Mouse (Mus musculus) testis, adult 2 months (tissue): ENCODE measurements at regions not wholly inside any gene's neighbourhood (a gene's known extent, or its start where the extent isn't known, plus 50 kb on each side); places are given as distances from the start of the nearest gene placed in this dataset.

Experiments
- H3K27ac ChIP-seq: fragments of 200-500 bp; 2 replicates; pipeline ENCODE4 v1.5.1; 2012; ENCODE audit warnings: low read depth, low read length; ENCODE audit not compliant: control insufficient read depth, insufficient read depth
- H3K27me3 ChIP-seq: fragments of 200-500 bp; 2 replicates; pipeline ENCODE4 v1.6.1; 2012; ENCODE audit warnings: mild to moderate bottlenecking, low read length, moderate library complexity; ENCODE audit not compliant: control insufficient read depth, insufficient read depth
- H3K36me3 ChIP-seq: fragments of 200-500 bp; 2 replicates; pipeline ENCODE4 v1.6.1; 2012; ENCODE audit warnings: mild to moderate bottlenecking, low read length; ENCODE audit not compliant: control insufficient read depth, insufficient read depth
- H3K4me1 ChIP-seq: fragments of 200-500 bp; 2 replicates; pipeline ENCODE4 v1.6.1; 2012; ENCODE audit warnings: low read length; ENCODE audit not compliant: control insufficient read depth, insufficient read depth
- H3K4me3 ChIP-seq: fragments of 200-500 bp; 2 replicates; pipeline ENCODE4 v1.5.1; 2012; ENCODE audit warnings: low read depth, mild to moderate bottlenecking, low read length, moderate library complexity, mixed read lengths; ENCODE audit not compliant: control insufficient read depth
- CTCF ChIP-seq: fragments of 200-500 bp; IDR thresholded peaks from 2 replicates; pipeline ENCODE4 v1.5.1; 2012; ENCODE audit warnings: low read depth, mild to moderate bottlenecking, inconsistent platforms, low read length, moderate library complexity; ENCODE audit not compliant: control insufficient read depth, insufficient read depth, insufficient replicate concordance
- POLR2A ChIP-seq: fragments of 200-500 bp; IDR thresholded peaks from 2 replicates; pipeline ENCODE4 v1.6.1; 2012; ENCODE audit warnings: low read depth, mild to moderate bottlenecking, inconsistent platforms, low read length, moderate library complexity; ENCODE audit not compliant: control insufficient read depth

DNA sequence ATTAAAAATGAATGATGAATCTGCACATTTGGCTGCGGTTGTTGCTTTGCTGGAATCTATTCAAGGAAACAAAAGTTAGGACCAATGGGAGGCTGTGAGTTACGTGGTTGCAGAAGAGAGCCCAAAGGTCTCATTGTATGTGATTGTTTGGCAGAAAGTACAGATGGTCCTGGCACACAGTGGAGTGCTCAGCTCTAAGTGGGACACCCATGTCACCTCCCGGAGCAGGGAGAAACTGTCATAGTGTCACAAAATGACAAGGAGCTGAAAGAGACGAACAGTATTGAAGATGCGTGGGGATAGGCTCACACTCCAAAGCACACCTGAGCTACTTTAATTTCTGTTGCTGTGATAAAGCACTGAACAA lies 710.1 kb upstream of the Tmem132c start:
- Histone ChIP-seq H3K36me3 (no peaks in the 10 kb centered on the region), H3K27me3 (no peaks in the 10 kb centered on the region), H3K27ac (no peak overlapping the region), H3K4me3 (no peak overlapping the region), H3K4me1 (no peaks in the 10 kb centered on the region)
- TF ChIP-seq CTCF = no peak
- TF ChIP-seq POLR2A = no peak

DNA sequence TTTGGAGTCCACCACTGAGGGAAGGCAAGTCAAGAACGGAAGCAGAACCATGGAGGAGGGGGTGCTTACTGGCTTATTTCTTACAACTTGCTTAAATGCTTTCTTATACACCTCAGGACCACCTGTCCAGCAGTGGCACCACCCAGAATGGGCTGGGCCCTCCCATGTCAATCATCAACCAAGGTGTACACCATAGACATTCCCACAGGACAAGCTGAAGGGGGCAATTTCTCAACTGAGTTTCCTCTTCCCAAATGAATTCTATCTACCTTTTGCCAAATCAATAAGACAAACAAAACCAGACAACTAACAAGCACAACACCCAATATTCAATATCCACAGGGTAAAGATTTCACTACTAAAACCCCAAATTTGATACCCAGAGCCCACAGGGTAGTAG lies 709.6 kb upstream of the Tmem132c start:
- no peaks in the 10 kb centered on the region for H3K36me3 ChIP-seq
- no peaks in the 10 kb centered on the region for H3K4me1 ChIP-seq
- no peak for TF ChIP-seq CTCF
- no peak for TF ChIP-seq POLR2A
- H3K27ac ChIP-seq = no peak overlapping the region
- H3K4me3 ChIP-seq = no peak overlapping the region
- no peaks in the 10 kb centered on the region for H3K27me3 ChIP-seq

DNA sequence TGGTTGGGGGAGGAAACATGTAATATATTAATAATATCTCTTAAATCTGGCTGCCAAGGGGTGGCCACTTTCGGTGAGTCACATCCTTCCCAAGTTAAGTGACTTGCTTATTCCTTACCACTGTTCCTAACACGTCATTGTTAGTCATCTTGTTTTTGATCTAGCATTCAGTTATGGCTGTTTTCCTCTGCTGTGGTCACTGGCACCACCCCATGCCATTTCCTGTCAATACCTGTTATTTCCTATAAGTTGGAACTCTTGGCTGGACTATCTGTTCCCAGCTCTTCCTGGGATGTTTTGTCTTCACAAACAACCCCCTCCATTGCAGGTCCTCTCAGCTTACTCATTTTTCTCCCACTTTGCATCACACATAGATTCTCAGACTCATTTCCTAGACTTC lies 703.5 kb upstream of the Tmem132c start:
- H3K4me3 ChIP-seq = no peak overlapping the region
- H3K27ac ChIP-seq = no peak overlapping the region
- no peaks in the 10 kb centered on the region for H3K4me1 ChIP-seq
- no peaks in the 10 kb centered on the region for H3K36me3 ChIP-seq
- H3K27me3 ChIP-seq = no peaks in the 10 kb centered on the region
- no peak for TF ChIP-seq CTCF

- no peaks in the 10 kb centered on the region for H3K36me3 ChIP-seq
- no peaks in the 10 kb centered on the region for H3K4me1 ChIP-seq
- no peaks in the 10 kb centered on the region for H3K27me3 ChIP-seq
- TF ChIP-seq POLR2A (no peak), CTCF (no peak)
- no peak overlapping the region for H3K27ac ChIP-seq
- no peak overlapping the region for H3K4me3 ChIP-seq
These were observed 697.2 kb upstream of the Tmem132c start for GRCm38 (mm10) chr5:126544261-126544976.

GRCm38 (mm10) chr5:126547841-126548240 lies 693.8 kb upstream of the Tmem132c start:
- no peaks in the 10 kb centered on the region for H3K4me1 ChIP-seq
- H3K36me3 ChIP-seq = no peaks in the 10 kb centered on the region
- H3K27me3 ChIP-seq = no peaks in the 10 kb centered on the region
- no peak overlapping the region for H3K4me3 ChIP-seq
- no peak overlapping the region for H3K27ac ChIP-seq
- TF ChIP-seq CTCF = no peak
- no peak for TF ChIP-seq POLR2A

- no peaks in the 10 kb centered on the region for H3K27me3 ChIP-seq
- H3K4me1 ChIP-seq = no peaks in the 10 kb centered on the region
- no peak for TF ChIP-seq CTCF
- no peak for TF ChIP-seq POLR2A
- H3K4me3 ChIP-seq = no peak overlapping the region
- no peak overlapping the region for H3K27ac ChIP-seq
- no peaks in the 10 kb centered on the region for H3K36me3 ChIP-seq
These were observed 689.9 kb upstream of the Tmem132c start for GRCm38 (mm10) chr5:126551676-126552075.

DNA sequence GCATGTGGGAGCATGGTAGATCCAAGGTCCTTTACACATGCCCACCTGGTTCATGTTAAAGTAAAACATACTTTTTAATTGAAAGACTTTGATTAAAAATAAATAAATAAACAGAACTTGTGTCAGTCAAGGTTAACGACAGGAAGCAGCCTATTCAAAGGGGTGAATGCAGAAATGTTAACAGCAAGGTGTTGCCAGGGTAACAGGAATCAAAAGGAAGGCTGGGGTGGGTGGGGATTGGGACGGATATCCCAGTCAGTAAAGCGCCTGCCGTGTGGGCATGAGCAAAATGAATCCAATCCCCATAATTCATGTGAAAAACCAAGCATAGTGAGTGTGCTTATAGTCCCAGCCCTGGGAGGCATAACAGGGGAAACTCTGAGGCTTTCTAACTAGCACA lies 682.6 kb upstream of the Tmem132c start:
- Histone ChIP-seq H3K4me1 (peaks cover 3% of the 10 kb centered on the region; the same call in 1 of the 2 replicates), H3K36me3 (no peaks in the 10 kb centered on the region), H3K4me3 (no peak overlapping the region), H3K27me3 (no peaks in the 10 kb centered on the region), H3K27ac (no peak overlapping the region)
- TF ChIP-seq POLR2A (no peak), CTCF (no peak)
